Mouse (Mus musculus) kidney, embryonic 14.5 days (tissue): ENCODE measurements around the gene Epb41l4b. TPM values are rescaled to one million over a fixed set of nuclear protein-coding genes. Genes with fewer than 3 reads are reported as not detected.

Experiments used
- ATAC-seq: fragments of 200-750 bp; cut with Nextera tagmentation; 2 replicates; pipeline ENCODE4 v1.8.0; 2017; ENCODE audit warnings: moderate number of reproducible peaks, mild to moderate bottlenecking, moderate TSS enrichment, moderate library complexity; ENCODE audit not compliant: low FRiP score, low TSS enrichment
- H3K27ac ChIP-seq: fragments of 300-500 bp; sonication (generic); 2 replicates; pipeline ENCODE4 v1.5.1; 2014; ENCODE audit warnings: low read depth, mild to moderate bottlenecking, low read length, moderate library complexity, mixed read lengths
- H3K27me3 ChIP-seq: fragments of 300-500 bp; sonication (generic); 2 replicates; pipeline ENCODE4 v1.6.1; 2014; ENCODE audit warnings: mild to moderate bottlenecking, low read length; ENCODE audit not compliant: control insufficient read depth, insufficient read depth
- H3K36me3 ChIP-seq: fragments of 300-500 bp; sonication (generic); 2 replicates; pipeline ENCODE4 v1.6.1; 2014; ENCODE audit warnings: low read length, mixed read lengths; ENCODE audit not compliant: control insufficient read depth, insufficient read depth
- H3K4me1 ChIP-seq: fragments of 300-500 bp; sonication (generic); 2 replicates; pipeline ENCODE4 v1.6.1; 2014; ENCODE audit warnings: low read length, mixed read lengths; ENCODE audit not compliant: control insufficient read depth, insufficient read depth
- H3K4me2 ChIP-seq: fragments of 300-500 bp; sonication (generic); replicated peaks from 2 replicates; pipeline ENCODE4 v1.6.1; 2014; ENCODE audit warnings: low read depth, mild to moderate bottlenecking, low read length
- H3K4me3 ChIP-seq: fragments of 300-500 bp; sonication (generic); 2 replicates; pipeline ENCODE4 v1.5.1; 2014; ENCODE audit warnings: mild to moderate bottlenecking, low read length
- H3K9ac ChIP-seq: fragments of 300-500 bp; sonication (generic); 2 replicates; pipeline ENCODE4 v1.6.1; 2014; ENCODE audit warnings: low read depth, mild to moderate bottlenecking, low read length, moderate library complexity
- H3K9me3 ChIP-seq: fragments of 300-500 bp; sonication (generic); 2 replicates; pipeline ENCODE4 v1.6.1; 2016; ENCODE audit warnings: low read length; ENCODE audit not compliant: control insufficient read depth
- WGBS: fragments of 180-500 bp; shearing (Covaris S2); extraction: QIAGEN DNeasy Blood & Tissue Kit; methylation state at CpG from one replicate; pipeline ENCODE4 v1.1.7; 2014; 5-methylcytosine and 5-hydroxymethylcytosine counted together
- polyA plus RNA-seq: library from polyadenylated mRNA; unstranded; fragments of >200 nt; fragmentation: Nextera tagmentation; extraction: Ambion mirVana; gene quantifications from 2 replicates; pipeline ENCODE4 v1.2.1, GENCODE M21; 2014

The Epb41l4b gene
- polyA plus RNA-seq, 1 experiment from 2014 or later = 2.9 TPM

GRCm38 (mm10) chr4:57160571-57160970 is 17.3 kb upstream of the Epb41l4b start:
- H3K9me3 ChIP-seq = no peaks in the 10 kb centered on the region
- no peak overlapping the region for H3K4me2 ChIP-seq
- no peak overlapping the region for H3K27ac ChIP-seq
- no peak overlapping the region for H3K9ac ChIP-seq
- H3K4me3 ChIP-seq = no peak overlapping the region
- 52% methylated on average over 7 of the region's 7 CpGs for WGBS
- H3K36me3 ChIP-seq = no peaks in the 10 kb centered on the region
- H3K27me3 ChIP-seq = no peaks in the 10 kb centered on the region
- no peaks in the 10 kb centered on the region for H3K4me1 ChIP-seq
- no peak for ATAC-seq

GRCm38 (mm10) chr4:57156549-57157169 is 13.4 kb upstream of the Epb41l4b start:
- Histone ChIP-seq H3K4me2 (no peak overlapping the region), H3K36me3 (no peaks in the 10 kb centered on the region), H3K4me1 (peaks cover 10% of the 10 kb centered on the region; the same call in 1 of the 2 replicates), H3K4me3 (no peak overlapping the region), H3K27me3 (no peaks in the 10 kb centered on the region), H3K9me3 (no peaks in the 10 kb centered on the region), H3K27ac (no peak overlapping the region), H3K9ac (no peak overlapping the region)
- ATAC-seq = no peak
- 82% methylated on average over 8 of the region's 8 CpGs for WGBS

- Histone ChIP-seq H3K4me1 (peaks cover 10% of the 10 kb centered on the region; the same call in 1 of the 2 replicates), H3K36me3 (no peaks in the 10 kb centered on the region), H3K9ac (peak overlapping the region; percentile 37; the same call in 1 of the 2 replicates), H3K9me3 (no peaks in the 10 kb centered on the region), H3K4me3 (no peak overlapping the region), H3K27ac (peak overlapping the region; percentile 37; the same call in 1 of the 2 replicates), H3K4me2 (peak overlapping the region; percentile 30; the same call in 1 of the 2 replicates), H3K27me3 (no peaks in the 10 kb centered on the region)
- peak; percentile 80 for ATAC-seq
- 18% methylated on average over 8 of the region's 8 CpGs for WGBS
These were observed 10.6 kb upstream of the Epb41l4b start for GRCm38 (mm10) chr4:57153838-57154237.

- H3K4me3 ChIP-seq = no peak overlapping the region
- 7% methylated on average over 9 of the region's 9 CpGs for WGBS
- no peaks in the 10 kb centered on the region for H3K36me3 ChIP-seq
- peak overlapping the region; percentile 37; the same call in 1 of the 2 replicates for H3K27ac ChIP-seq
- ATAC-seq = peak; percentile 65; the same call in 1 of the 2 replicates
- no peaks in the 10 kb centered on the region for H3K9me3 ChIP-seq
- peak overlapping the region; percentile 30; the same call in 1 of the 2 replicates for H3K4me2 ChIP-seq
- H3K9ac ChIP-seq = peak overlapping the region; percentile 37; the same call in 1 of the 2 replicates
- peaks cover 10% of the 10 kb centered on the region; the same call in 1 of the 2 replicates for H3K4me1 ChIP-seq
- H3K27me3 ChIP-seq = no peaks in the 10 kb centered on the region
These were observed 10.0 kb upstream of the Epb41l4b start for GRCm38 (mm10) chr4:57153068-57153835.

- Histone ChIP-seq H3K9ac (no peak overlapping the region), H3K4me3 (no peak overlapping the region), H3K9me3 (no peaks in the 10 kb centered on the region), H3K36me3 (no peaks in the 10 kb centered on the region), H3K4me2 (no peak overlapping the region), H3K27me3 (no peaks in the 10 kb centered on the region; the same call in 1 of the 2 replicates), H3K27ac (no peak overlapping the region), H3K4me1 (peaks cover under 1% of the 10 kb centered on the region; the same call in 1 of the 2 replicates)
- WGBS = 72% methylated on average over 3 of the region's 3 CpGs
- ATAC-seq = no peak
These were observed 4.9 kb upstream of the Epb41l4b start for GRCm38 (mm10) chr4:57148182-57148581.

GRCm38 (mm10) chr4:57142374-57143025 is 737 bp downstream of the Epb41l4b start:
- peaks cover 29% of the 10 kb centered on the region for H3K4me1 ChIP-seq
- no peak for ATAC-seq
- H3K9ac ChIP-seq = peak overlapping the region; percentile 69
- H3K36me3 ChIP-seq = no peaks in the 10 kb centered on the region
- H3K27me3 ChIP-seq = peaks cover 19% of the 10 kb centered on the region
- WGBS = under 1% methylated on average over 37 of the region's 43 CpGs
- H3K4me3 ChIP-seq = peak overlapping the region; percentile 59
- H3K9me3 ChIP-seq = no peaks in the 10 kb centered on the region
- peak overlapping the region; percentile 96 for H3K4me2 ChIP-seq
- no peak overlapping the region for H3K27ac ChIP-seq

- H3K9me3 ChIP-seq = no peaks in the 10 kb centered on the region
- H3K27me3 ChIP-seq = peaks cover 19% of the 10 kb centered on the region
- H3K36me3 ChIP-seq = no peaks in the 10 kb centered on the region
- no peak overlapping the region for H3K27ac ChIP-seq
- H3K4me1 ChIP-seq = peaks cover 31% of the 10 kb centered on the region
- H3K4me2 ChIP-seq = peak overlapping the region; percentile 96
- H3K9ac ChIP-seq = peak overlapping the region; percentile 69; the same call in 1 of the 2 replicates
- ATAC-seq = no peak
- WGBS = 4% methylated on average over 26 of the region's 26 CpGs
- peak overlapping the region; percentile 59 for H3K4me3 ChIP-seq
These were observed 1.3 kb downstream of the Epb41l4b start for GRCm38 (mm10) chr4:57141908-57142361.

GRCm38 (mm10) chr4:57140992-57141717 is 2.1 kb downstream of the Epb41l4b start:
- H3K4me3 ChIP-seq = peak overlapping the region; percentile 59; the same call in 1 of the 2 replicates
- H3K9me3 ChIP-seq = no peaks in the 10 kb centered on the region
- no peaks in the 10 kb centered on the region for H3K36me3 ChIP-seq
- H3K27ac ChIP-seq = no peak overlapping the region
- WGBS = 8% methylated on average over 15 of the region's 15 CpGs
- H3K9ac ChIP-seq = no peak overlapping the region
- no peak for ATAC-seq
- H3K27me3 ChIP-seq = peaks cover 19% of the 10 kb centered on the region
- H3K4me2 ChIP-seq = peak overlapping the region; percentile 96; the same call in 1 of the 2 replicates
- peaks cover 31% of the 10 kb centered on the region for H3K4me1 ChIP-seq
